Mouse (Mus musculus) MEL (cell line): ENCODE measurements around the gene Wasl. TPM values are rescaled to one million over a fixed set of nuclear protein-coding genes. Genes with fewer than 3 reads are reported as not detected.

ENCODE experiments used
- DNase-seq: peaks from one replicate; pipeline ENCODE4 v3.0.0; 2011; ENCODE audit warnings: low read depth, low spot score
- H3K27ac ChIP-seq: 2 replicates; pipeline ENCODE4 v1.5.1; 2012; ENCODE audit warnings: low read depth, mild to moderate bottlenecking, control low read depth, low read length, moderate library complexity; ENCODE audit not compliant: control insufficient read depth
- H3K27me3 ChIP-seq, 2 experiments: fragments of 150-350 bp in 1 of 2; sonication (generic) in 1 of 2; 2 replicates each; pipeline ENCODE4 v1.6.1; 2012; ENCODE audit warnings: low read length in 2 of 2, mild to moderate bottlenecking in 2 of 2, improper control_type of control experiment in 1 of 2, moderate library complexity in 1 of 2; ENCODE audit not compliant: insufficient read depth in 2 of 2, control insufficient read depth in 1 of 2
- H3K36me3 ChIP-seq, 2 experiments: 2 replicates each; pipeline ENCODE4 v1.6.1; 2012 to 2014; ENCODE audit warnings: low read length in 2 of 2, improper control_type of control experiment in 1 of 2, inconsistent platforms in 1 of 2, mild to moderate bottlenecking in 1 of 2; ENCODE audit not compliant: insufficient read depth in 2 of 2, control insufficient read depth in 1 of 2
- H3K4me1 ChIP-seq, 2 experiments: fragments of 150-350 bp in 1 of 2; sonication (generic) in 1 of 2; 2 replicates each; pipeline ENCODE4 v1.6.1; 2012; ENCODE audit warnings: low read length in 2 of 2, improper control_type of control experiment in 1 of 2, mild to moderate bottlenecking in 1 of 2; ENCODE audit not compliant: insufficient read depth in 2 of 2, control insufficient read depth in 1 of 2
- H3K4me3 ChIP-seq, 2 experiments: fragments of 150-350 bp in 1 of 2; sonication (generic) in 1 of 2; 2 replicates each; pipeline ENCODE4 v1.5.1; 2012; ENCODE audit warnings: low read depth in 2 of 2, low read length in 2 of 2, mild to moderate bottlenecking in 2 of 2, moderate library complexity in 2 of 2, control low read depth in 1 of 2, improper control_type of control experiment in 1 of 2; ENCODE audit not compliant: control insufficient read depth in 1 of 2, insufficient read depth in 1 of 2
- H3K79me2 ChIP-seq: 2 replicates; pipeline ENCODE4 v1.6.1; 2012; ENCODE audit warnings: mild to moderate bottlenecking, low read length, moderate library complexity; ENCODE audit not compliant: control insufficient read depth, poor library complexity, insufficient read depth
- H3K9ac ChIP-seq: 2 replicates; pipeline ENCODE4 v1.6.1; 2012; ENCODE audit warnings: low read depth, mild to moderate bottlenecking, control low read depth, low read length, moderate library complexity; ENCODE audit not compliant: control insufficient read depth, poor library complexity, severe bottlenecking
- H3K9me3 ChIP-seq: fragments of 150-350 bp; sonication (generic); replicated peaks from 2 replicates; pipeline ENCODE4 v1.6.1; 2012; ENCODE audit warnings: mild to moderate bottlenecking, low read length, improper control_type of control experiment, moderate library complexity; ENCODE audit not compliant: insufficient read depth
- CHD1 ChIP-seq: IDR thresholded peaks from 2 replicates; pipeline ENCODE4 v1.6.1; 2012; ENCODE audit warnings: low read depth, mild to moderate bottlenecking, inconsistent platforms, low read length, improper control_type of control experiment
- CTCF ChIP-seq, 3 experiments: IDR thresholded peaks in 2 of 3; conservative IDR thresholded peaks in 1 of 3; 2 replicates each; pipeline ENCODE4 v1.5.1; 2011 to 2012; ENCODE audit warnings: low read length in 3 of 3, low read depth in 2 of 3, mild to moderate bottlenecking in 2 of 3, improper control_type of control experiment in 1 of 3, inconsistent platforms in 1 of 3, mixed read lengths in 1 of 3, moderate library complexity in 1 of 3; ENCODE audit not compliant: control insufficient read depth in 1 of 3, insufficient read depth in 1 of 3, poor library complexity in 1 of 3, severe bottlenecking in 1 of 3
- GABPA ChIP-seq: IDR thresholded peaks from 2 replicates; pipeline ENCODE4 v1.6.1; 2012; ENCODE audit warnings: low read depth, mild to moderate bottlenecking, inconsistent platforms, low read length, improper control_type of control experiment, moderate library complexity
- HCFC1 ChIP-seq: IDR thresholded peaks from 2 replicates; pipeline ENCODE4 v1.6.1; 2012; ENCODE audit warnings: low read depth, mild to moderate bottlenecking, inconsistent platforms, low read length, improper control_type of control experiment, moderate library complexity
- JUND ChIP-seq: IDR thresholded peaks from 2 replicates; pipeline ENCODE4 v1.6.1; 2011; ENCODE audit warnings: low read depth, mild to moderate bottlenecking, improper control_type of control experiment, low read length
- KAT2A ChIP-seq: conservative IDR thresholded peaks from 2 replicates; pipeline ENCODE4 v1.6.1; 2012; ENCODE audit warnings: low read depth, low read length, improper control_type of control experiment, inconsistent platforms
- MAFK ChIP-seq: IDR thresholded peaks from 2 replicates; pipeline ENCODE4 v1.6.1; 2011; ENCODE audit warnings: low read depth, mild to moderate bottlenecking, low read length, improper control_type of control experiment, borderline replicate concordance
- MEF2A ChIP-seq: IDR thresholded peaks from 2 replicates; pipeline ENCODE4 v1.6.1; 2014; ENCODE audit warnings: low read depth, mild to moderate bottlenecking, inconsistent platforms, low read length, improper control_type of control experiment; ENCODE audit not compliant: poor library complexity, insufficient replicate concordance, severe bottlenecking; ENCODE audit errors: extremely low read depth
- MYB ChIP-seq: IDR thresholded peaks from 2 replicates; pipeline ENCODE4 v1.6.1; 2011; ENCODE audit warnings: mild to moderate bottlenecking, low read depth, low read length, improper control_type of control experiment
- POLR2AphosphoS2 ChIP-seq: IDR thresholded peaks from 2 replicates; pipeline ENCODE4 v1.6.1; 2011; ENCODE audit warnings: low read length, improper control_type of control experiment
- RAD21 ChIP-seq: IDR thresholded peaks from 2 replicates; pipeline ENCODE4 v1.6.1; 2011; ENCODE audit warnings: mild to moderate bottlenecking, low read depth, low read length, improper control_type of control experiment
- SIN3A ChIP-seq: IDR thresholded peaks from 2 replicates; pipeline ENCODE4 v1.6.1; 2012; ENCODE audit warnings: low read length, improper control_type of control experiment, inconsistent platforms
- SMC3 ChIP-seq: IDR thresholded peaks from 2 replicates; pipeline ENCODE4 v1.6.1; 2011; ENCODE audit warnings: low read depth, low read length, improper control_type of control experiment
- TAL1 ChIP-seq: IDR thresholded peaks from 2 replicates; pipeline ENCODE4 v1.6.1; 2012; ENCODE audit warnings: mild to moderate bottlenecking, inconsistent platforms, low read length, moderate library complexity, mixed read lengths
- UBTF ChIP-seq: IDR thresholded peaks from 2 replicates; pipeline ENCODE4 v1.6.1; 2012; ENCODE audit warnings: low read depth, mild to moderate bottlenecking, inconsistent platforms, low read length, improper control_type of control experiment, moderate library complexity, borderline replicate concordance; ENCODE audit not compliant: insufficient read depth
- ZC3H11A ChIP-seq: IDR thresholded peaks from 2 replicates; pipeline ENCODE4 v1.6.1; 2012; ENCODE audit warnings: low read depth, mild to moderate bottlenecking, inconsistent platforms, low read length, improper control_type of control experiment
- ZKSCAN1 ChIP-seq: IDR thresholded peaks from 2 replicates; pipeline ENCODE4 v1.6.1; 2012; ENCODE audit warnings: low read depth, mild to moderate bottlenecking, inconsistent platforms, low read length, improper control_type of control experiment, moderate library complexity
- ZMIZ1 ChIP-seq: IDR thresholded peaks from 2 replicates; pipeline ENCODE4 v1.6.1; 2012; ENCODE audit warnings: low read depth, mild to moderate bottlenecking, inconsistent platforms, low read length, improper control_type of control experiment, moderate library complexity
- polyA plus RNA-seq, 2 experiments: library from polyadenylated mRNA; stranded (reverse) in 1 of 2; unstranded in 1 of 2; fragments of >175 nt in 1 of 2; fragments of >200 nt in 1 of 2; gene quantifications; 2 replicates each; pipeline versions ENCODE4 v1.2.1 to v1.2.4; 2012; ENCODE audit warnings: low replicate concordance in 2 of 2, low read depth in 1 of 2; ENCODE audit not compliant: insufficient read length in 2 of 2, insufficient read depth in 1 of 2, missing spikeins in 1 of 2
- total RNA-seq: library from RNA; depleted of rRNA; stranded (reverse); fragments of 300-350 nt; gene quantifications from 2 replicates; pipeline ENCODE4 v1.2.3, GENCODE M21; 2012

The Wasl gene
- total and polyA plus RNA-seq, 3 experiments: 4.3 to 33.3 (median 9.5) TPM

DNA sequence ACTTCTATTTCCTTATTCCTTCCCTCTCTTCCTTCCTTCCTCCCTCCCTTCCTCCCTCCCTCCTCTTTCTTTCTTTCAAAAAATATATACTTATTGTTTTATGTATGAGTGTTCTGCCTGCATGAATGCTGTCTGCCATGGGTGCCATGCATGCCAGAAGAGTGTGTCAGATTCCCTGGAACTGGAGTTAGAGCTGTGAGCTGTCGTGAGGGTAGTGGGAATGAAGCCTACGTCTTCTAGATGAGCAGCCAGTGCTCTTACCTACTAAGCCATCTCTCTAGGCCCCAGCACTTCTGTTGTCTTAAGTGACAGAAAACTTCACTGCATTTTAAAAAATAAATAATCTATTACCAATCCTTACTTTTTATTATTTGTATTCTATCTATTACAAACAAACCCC, 43.9 kb downstream of the Wasl start:
- peaks cover 0 to 22% of the 10 kb centered on the region in 2 experiments; a peak in 2 of 4 replicates for H3K36me3 ChIP-seq
- no peak for DNase-seq
- no peaks in the 10 kb centered on the region for H3K4me1 ChIP-seq
- no peaks in the 10 kb centered on the region for H3K79me2 ChIP-seq
- no peak overlapping the region for H3K9ac ChIP-seq
- H3K27ac ChIP-seq: no peak overlapping the region
- TF ChIP-seq ZKSCAN1 (no peak), ZMIZ1 (no peak), MYB (no peak)
- H3K4me3 ChIP-seq: no peak overlapping the region
- H3K9me3 ChIP-seq: no peaks in the 10 kb centered on the region
- no peaks in the 10 kb centered on the region for H3K27me3 ChIP-seq

DNA sequence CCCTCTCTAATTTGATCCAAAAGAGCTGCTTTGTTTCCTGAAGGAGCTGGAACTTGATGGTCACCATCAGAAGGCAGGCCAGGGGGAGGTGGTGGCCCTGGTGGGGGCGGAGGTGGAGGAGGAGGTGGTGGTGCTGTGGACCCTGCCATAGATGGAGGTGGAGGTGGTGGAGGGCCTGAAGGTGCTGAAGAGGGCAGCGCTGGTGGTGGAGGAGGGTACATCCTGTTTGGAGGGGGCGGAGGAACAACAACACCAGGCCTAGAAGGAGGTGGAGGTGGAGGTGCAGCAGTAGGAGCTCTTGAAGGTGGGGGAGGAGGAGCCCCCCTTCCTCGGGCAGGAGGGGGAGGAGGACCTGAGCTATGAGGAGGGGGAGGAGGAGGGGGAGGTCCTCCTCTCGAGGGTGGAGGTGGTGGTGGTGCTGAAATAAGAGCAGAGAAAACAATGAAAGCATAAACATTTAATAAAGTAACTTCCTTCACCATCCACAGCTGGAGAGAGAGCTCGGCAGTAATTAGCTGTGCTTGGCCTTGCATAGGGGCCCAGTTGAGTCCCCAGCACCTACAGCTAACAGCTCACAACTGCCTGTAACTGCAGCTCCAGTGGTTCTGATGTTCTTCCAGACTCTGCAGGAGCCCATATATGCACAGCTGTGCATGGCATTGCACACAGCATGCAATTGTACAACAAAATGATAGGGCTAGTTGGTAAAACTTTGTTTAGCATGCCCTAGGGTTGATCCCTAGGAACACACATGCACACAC, 45.3 kb downstream of the Wasl start:
- no peaks in the 10 kb centered on the region; a peak in 1 of 4 replicates for H3K27me3 ChIP-seq
- TF ChIP-seq UBTF (no peak), KAT2A (no peak), JUND (no peak), SMC3 (no peak), TAL1 (no peak), HCFC1 (no peak), CTCF (IDR thresholded peaks at IDR 0.05 in 2 of 3, conservative IDR thresholded peaks at IDR 0.05 in 1 of 3; ENCODE audit: control insufficient read depth in 1 of 3, insufficient read depth in 1 of 3, low read depth in 2 of 3, low read length in 3 of 3, poor library complexity in 1 of 3, severe bottlenecking in 1 of 3) (no peak), ZKSCAN1 (no peak), SIN3A (no peak), CHD1 (no peak)
- no peak overlapping the region for H3K27ac ChIP-seq
- no peaks in the 10 kb centered on the region for H3K4me1 ChIP-seq
- no peaks in the 10 kb centered on the region for H3K79me2 ChIP-seq
- DNase-seq: no peak
- H3K4me3 ChIP-seq: no peak overlapping the region
- H3K9ac ChIP-seq: no peak overlapping the region
- H3K9me3 ChIP-seq: no peaks in the 10 kb centered on the region
- H3K36me3 ChIP-seq: peaks cover 0 to 21% of the 10 kb centered on the region in 2 experiments; a peak in 2 of 4 replicates

DNA sequence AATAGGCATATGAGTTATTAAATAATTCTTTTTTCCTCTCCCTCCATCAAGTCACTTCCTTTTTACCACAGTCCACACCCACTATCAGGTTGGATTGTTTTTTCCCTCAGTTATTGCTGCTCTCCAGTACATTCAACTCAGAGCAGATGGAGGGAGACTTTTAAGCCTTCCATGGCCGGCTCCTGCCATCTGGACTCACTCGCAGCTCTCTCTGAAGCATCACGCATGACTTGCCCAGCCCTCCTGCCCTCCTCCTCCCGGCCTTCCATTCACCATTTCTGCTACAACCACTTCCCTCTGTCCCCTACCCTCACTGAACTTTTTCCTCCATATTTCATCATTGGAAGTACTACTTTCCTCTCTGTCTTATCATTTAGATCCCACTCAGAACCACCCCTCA, 48.1 kb downstream of the Wasl start:
- Histone ChIP-seq H3K79me2 (no peaks in the 10 kb centered on the region), H3K27ac (no peak overlapping the region), H3K4me1 (no peaks in the 10 kb centered on the region), H3K9ac (no peak overlapping the region), H3K36me3 (peaks cover 0 to 19% of the 10 kb centered on the region in 2 experiments; a peak in 2 of 4 replicates), H3K9me3 (no peaks in the 10 kb centered on the region), H3K4me3 (no peak overlapping the region), H3K27me3 (no peaks in the 10 kb centered on the region; a peak in 1 of 4 replicates)
- DNase-seq: no peak
- TF ChIP-seq POLR2AphosphoS2: no peak
- no peak for TF ChIP-seq RAD21
- TF ChIP-seq CHD1: no peak
- TF ChIP-seq UBTF: no peak
- TF ChIP-seq GABPA: no peak
- no peak for TF ChIP-seq MAFK
- no peak for TF ChIP-seq MEF2A
- TF ChIP-seq KAT2A: no peak
- TF ChIP-seq ZMIZ1: no peak
- no peak for TF ChIP-seq ZC3H11A
